Mouse (Mus musculus) cerebellum, adult 11 months (tissue): ENCODE data around the gene Kctd18.

Source experiments
- DNase-seq: peaks from one replicate; pipeline ENCODE4 v3.0.0; 2022

Gene Kctd18

DNA sequence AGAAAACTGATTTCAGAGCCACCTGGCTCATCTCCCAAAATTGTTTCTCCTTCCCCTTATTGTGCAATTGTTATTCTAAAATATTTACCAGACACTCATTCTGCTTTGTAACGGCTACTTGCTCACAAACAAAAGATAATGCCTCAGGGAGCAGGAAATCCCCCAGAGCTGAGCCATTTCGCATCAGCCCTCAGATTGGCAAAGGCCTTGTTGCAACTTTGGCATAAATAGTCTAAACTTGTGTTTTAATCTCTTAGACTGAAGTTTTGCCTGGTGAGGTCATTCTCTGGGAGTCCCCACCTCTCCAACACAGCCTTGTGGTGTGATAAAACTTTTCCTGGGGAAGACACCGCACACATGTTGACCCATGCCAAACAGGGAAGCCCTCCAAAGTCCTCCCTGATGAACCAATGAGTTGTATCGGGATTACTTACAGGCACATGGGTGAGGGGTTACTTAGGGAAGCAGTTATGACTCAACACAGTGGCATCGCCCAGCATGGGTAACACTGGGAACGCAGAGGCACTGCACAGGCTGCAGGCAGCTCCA is 29.6 kb downstream of the Kctd18 start:
- DNase-seq = no peak

DNA sequence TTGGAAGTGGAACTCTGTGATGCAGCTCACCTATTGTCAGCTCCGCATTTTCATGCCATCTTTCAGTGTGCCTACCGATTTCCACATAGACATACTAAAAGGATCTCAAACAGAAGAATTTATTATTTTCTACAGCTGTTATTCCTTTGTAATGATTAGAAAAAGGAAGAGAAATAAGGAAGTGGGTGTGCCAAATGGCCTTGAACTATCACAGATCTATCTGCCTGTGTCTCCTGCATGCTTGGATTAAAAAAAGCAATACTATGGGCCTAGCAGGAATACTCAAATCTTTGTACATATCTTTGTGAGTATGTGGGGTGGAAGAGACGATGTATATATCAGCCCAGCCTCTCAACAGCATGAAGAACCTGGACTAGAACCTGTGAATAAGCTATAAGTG is 41.9 kb downstream of the Kctd18 start:
- no peak for DNase-seq

DNA sequence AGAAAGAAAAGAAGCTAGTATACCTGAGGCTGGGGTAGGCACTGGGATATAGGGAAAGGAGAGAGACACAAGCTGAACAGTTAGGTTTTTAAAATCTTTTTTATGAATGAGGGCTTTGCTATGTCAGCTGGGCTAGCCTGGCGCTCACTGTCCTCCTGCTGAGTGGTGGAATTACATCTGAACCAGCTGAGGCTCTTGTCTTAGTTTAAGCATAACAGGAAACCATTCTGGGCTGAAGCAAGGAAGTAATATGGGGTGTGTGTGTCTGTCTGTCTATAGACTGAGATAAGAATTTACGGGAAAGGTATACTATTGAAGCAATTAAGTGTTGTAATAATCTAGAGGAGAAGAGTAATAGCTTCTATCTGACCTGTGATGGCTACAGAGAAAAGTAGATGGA is 47.2 kb downstream of the Kctd18 start:
- DNase-seq = no peak

DNA sequence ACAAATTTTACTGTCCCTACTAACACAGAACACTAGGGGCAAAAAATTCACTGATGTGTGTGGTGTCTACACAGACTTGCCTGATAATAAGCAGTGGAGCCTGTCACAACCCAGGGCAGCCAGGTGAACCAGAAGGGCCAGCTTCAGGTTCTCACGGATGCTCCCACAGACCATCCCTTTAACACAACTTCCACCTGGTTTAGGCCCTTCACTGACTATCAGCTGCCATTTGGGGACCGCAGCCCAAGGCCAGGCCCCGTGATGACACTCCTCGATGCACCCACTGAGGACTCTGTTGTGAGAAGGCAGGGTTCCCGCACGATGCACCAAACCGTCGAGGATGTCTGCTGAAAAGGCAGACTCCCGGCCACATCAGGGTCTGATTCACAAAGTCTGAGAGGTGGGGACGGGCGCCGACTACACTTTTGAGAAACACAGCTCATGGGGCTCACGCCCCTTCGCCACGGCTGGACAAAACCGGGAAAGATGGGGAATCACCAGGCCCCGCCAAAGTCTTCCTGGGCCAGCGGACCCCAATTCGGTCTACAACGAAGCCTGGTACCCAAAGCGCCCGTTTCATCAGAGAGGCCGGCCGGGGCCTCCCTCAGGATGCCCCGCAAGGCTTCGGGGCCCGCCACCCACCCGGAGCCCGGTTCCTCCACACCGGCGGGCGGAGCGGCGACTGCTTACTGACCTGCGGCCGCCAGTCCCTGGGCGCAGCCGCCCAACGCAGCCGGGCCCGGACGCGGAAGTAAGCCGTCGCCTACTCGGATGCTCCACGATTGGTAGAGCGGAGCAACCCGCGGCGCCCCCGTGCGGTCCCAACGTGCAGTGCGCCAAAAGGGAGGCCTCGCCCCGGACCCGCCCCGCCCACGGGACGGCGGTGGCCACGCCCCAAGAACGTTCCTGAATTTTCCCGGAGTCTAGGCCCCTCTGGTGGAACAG is 49.2 kb downstream of the Kctd18 start:
- DNase-seq = peak; percentile 93

DNA sequence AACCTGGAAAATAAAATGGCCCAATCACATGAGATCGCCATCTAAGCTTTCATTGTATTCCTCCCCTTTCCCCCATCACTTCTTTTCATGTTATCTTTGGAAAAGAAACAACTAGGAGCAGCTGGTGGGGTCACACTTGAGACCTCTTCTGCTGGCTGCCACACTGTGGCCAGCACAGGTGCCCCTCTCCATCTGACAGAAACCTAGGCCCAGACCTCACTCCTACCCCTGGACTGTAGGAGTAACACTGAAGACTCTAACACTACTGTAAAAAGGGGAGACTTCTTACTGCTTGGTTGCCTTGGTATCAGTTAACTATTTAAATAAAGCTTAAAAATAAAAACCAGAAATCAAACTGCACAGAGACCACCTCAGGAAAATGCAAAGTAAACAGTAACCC is 63.0 kb downstream of the Kctd18 start:
- no peak for DNase-seq

DNA sequence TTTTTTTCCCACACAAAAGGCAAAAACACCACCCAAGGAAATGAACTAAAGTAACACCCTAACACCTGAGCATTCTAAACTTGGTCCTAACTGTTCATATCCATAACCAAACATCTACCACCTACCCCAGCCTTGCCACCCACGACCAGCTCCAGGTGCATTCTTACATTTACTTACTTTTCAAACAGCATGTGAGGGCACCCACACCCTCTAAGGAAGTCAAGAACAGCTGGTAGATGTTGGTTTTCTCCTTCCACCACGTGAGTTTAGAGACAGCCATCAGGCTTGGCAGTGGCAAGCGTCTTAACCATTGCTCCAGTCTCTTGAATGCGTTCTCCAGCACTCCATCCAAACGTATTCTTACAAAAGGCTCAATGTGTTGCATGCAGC is 64.4 kb downstream of the Kctd18 start:
- no peak for DNase-seq

DNA sequence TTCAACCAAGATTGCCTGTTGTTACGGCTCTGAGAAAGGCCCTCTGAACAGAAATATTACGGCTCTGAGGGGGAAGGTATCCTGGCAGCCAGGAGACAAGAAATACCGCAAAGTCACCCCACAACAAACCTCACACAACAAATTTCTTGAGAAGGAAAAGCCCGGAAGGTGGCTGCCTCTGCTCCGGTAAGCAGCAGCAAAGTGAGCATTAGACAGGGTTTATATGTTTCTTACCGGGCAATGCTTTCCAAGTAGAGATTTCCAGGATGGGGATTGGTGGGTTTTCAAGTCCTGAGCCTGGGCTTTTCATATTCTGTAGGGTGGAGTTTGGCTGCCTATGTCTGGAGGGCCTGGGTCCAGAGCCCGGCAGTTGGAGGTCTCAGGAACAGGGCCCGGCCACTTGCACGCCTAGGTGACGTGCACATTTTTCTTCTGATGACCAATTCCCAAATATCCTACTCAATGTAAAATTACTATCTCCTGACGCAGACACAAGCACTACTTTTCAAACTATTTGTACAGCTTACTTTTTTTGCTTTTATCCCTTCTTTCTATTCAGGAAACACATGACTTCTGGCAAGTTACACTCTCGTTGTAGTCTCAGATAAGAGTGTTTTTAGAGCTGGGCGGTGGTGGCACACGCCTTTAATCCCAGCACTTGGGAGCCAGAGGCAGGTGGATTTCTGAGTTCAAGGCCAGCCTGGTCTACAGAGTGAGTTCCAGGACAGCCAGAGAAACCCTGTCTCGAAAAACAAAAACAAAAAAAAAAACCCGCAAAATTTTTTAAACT is 65.0 kb downstream of the Kctd18 start:
- no peak for DNase-seq

DNA sequence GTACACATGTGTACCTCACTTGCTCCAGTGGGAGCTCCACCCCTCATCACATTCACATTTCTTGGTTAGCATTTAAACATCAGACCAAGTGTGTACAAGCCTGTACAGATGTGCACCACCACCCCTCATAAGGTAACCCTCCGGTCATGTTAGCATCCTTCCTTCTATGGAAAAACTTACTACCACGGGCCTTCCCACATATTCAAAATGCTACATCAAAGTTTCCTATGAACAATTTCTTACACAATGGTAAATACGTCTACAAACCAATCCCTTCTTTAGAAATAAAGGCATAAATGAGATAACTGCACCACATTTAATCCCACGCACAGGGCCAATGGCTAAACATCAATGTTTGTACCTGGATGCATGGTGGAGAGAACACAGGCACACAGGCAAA is 66.2 kb downstream of the Kctd18 start:
- no peak for DNase-seq

DNA sequence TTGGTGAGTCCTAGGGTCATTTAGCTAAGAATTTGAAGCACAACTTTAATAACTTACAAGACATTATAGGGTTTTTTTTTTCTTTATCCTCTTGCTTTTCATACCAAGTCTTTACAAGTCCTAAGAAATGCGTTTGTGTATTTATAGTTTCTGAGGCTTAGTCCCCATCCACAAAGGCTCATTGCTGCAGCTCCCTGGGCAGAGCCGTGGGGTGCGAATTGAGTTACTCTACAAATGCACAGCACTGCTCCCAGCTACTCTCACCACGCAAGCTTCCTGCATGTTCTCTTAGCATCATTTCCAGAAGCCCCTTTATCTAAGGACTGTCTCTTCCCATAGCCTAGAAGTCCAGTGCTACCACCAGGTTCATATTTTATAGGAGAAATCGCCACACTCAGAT is 69.0 kb downstream of the Kctd18 start:
- no peak for DNase-seq

DNA sequence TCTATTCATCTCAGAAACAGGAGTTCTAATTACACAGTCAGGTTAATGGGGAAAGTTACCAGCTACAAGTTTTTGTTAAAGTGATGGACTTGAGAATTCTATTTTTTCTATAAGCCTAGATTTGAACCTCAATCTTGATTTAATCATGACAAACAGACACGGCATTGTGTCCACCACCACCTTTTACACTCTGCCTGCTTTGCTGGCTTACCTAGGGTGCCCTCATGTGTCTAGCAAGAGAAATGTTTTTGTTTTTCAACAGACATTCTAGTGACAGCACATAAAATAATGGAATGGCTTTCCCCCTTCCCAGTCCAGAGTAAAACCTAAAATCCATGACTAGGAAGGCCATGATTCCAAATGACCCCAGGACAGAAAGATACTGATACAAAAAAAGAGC is 69.6 kb downstream of the Kctd18 start:
- DNase-seq = no peak

DNA sequence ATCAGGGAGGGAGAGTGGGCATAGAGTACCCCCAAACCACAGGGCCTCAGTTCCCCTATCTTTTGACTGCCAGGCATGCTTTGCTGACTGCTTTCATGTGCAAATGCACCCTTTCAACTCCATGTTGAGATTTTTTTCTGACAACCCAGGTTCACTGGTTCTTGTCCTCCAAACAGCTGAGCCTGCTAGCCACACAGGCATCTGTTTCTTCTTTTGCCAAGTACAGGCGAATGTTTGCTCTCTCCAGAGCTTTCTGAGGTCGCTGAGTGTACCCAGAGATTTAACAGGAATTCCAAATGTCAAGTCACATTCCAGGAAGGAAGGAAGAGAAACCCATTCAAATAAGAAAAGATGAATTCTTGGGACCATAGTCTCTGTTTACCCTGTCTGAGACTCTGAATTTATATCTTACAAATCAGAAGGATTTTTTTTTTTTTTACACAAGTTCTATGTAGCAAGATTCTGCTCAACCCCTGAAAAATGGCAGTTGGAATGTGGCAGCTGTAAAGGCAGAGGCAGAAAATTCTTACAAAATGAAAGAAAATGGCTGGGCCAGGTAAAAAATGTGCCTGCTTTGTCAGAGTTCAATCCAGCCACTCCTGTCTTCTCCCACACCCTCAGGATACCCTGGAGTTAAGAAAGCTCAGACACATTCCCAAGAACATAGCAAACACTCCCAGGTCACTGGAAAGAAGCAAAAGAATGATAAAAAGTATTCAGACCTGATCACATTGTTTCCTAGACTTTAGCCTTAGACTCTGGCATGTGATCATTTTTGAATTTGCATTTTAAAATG is 71.0 kb downstream of the Kctd18 start:
- DNase-seq = no peak

DNA sequence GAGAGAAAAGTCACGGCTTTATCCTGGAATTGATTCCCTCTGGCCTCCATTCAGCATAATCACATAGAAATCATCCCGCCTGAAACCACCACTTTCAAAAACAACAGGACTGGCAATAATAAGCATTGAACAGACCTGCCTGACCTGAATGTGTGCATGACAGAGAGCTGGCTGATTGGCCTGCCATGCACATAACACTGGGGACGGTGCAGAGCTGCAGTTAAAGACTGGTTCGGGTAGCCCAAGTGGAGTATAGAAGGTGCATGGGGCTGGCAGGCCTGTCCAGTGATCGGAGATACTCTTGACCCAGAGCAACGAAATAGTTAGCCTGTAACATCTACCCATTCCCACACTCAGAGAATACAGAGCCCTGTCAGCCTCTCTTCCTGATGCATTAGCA is 76.5 kb downstream of the Kctd18 start:
- no peak for DNase-seq

DNA sequence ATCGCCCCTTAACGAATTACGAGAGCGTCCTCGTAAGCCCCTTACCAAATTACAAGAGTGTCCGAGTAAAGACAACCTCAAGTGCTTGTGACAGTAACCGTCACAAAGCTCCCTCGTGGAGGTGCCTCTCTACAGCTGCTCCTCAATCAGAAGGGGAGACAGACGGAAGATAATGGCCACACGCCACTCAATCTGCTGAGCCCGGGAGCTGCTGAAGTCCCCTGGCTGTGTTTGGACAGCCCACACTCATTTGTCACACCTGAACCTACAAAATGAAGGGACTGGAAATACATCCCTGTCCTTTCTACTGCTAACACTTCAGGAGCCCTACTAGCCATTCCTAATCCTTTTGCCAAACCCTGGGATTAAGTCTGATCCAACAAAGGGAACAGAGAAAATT is 77.0 kb downstream of the Kctd18 start:
- no peak for DNase-seq

DNA sequence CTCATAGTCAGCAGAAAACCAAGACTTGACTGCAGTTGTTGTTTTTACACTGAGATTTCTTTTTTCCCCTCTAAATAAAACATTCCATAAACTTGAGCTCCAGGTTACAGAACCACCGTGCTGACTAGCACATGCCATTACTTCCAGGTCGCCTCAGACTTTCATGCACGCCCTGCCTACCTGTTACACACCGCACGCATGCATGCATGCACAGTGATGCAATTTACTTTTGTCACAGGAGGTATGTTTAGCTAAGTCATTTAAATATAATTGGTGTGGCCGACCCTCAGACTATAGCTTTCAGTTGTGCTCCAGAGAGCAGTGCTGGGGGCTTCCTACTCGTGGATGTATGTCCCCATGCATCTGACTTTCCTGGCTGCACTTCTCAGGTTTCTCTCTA is 77.7 kb downstream of the Kctd18 start:
- DNase-seq = no peak

DNA sequence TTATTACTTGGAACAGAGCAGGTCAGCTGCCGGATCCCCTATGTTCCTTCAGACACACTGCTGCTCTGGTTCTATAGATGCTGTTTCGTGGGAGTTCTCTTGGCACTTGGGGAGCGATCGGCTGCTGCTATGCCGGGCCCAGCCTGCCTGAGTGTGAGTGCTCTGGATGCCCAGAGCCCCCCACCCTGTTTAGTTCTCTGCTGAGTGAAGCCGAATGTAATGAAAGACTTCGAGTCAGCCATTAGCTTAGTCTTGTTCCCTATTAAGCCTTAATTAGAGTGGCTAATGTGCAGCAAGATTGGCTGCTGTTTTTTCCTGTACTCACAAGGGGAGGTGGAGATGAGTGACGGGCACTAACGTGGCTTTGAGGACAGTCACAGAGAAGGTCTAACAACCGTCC is 78.1 kb downstream of the Kctd18 start:
- no peak for DNase-seq

DNA sequence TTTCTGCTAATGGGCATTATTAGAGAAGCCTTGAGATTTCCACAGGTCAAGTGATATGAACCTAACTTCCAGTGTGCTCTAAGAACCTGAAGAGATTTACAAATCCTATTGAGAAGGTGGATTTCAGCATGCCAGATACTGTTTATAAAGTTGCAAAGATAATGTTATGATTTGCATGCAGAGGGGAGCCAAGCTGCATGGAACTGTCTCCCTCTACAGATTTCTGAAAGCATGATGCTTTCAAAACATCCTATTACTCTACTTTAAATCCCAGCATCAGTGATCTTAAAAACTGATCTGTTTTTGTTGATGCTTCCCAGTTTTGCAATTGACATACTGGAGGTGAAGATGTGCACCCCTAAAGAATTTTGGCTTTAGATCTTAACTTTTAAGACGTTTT is 84.5 kb downstream of the Kctd18 start:
- no peak for DNase-seq

DNA sequence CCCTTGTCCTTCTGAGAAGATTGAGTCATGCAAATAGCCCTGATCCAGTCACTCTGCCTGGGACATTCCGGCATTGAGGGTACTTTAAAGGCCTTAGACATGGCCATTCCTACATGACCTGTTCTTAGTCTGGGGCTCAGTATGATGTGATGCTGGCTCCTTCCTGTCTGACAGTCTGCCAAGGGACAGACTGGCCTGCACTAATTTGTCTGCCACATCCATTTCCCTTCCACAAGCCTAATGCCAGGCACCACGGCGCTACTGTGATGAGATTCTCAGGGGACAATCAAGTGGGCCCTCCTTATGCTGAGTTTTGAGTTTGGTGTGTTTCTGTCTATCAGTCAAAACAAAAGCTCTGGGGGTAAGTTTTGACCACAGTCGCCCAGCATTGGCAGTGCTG is 100.2 kb downstream of the Kctd18 start:
- no peak for DNase-seq

DNA sequence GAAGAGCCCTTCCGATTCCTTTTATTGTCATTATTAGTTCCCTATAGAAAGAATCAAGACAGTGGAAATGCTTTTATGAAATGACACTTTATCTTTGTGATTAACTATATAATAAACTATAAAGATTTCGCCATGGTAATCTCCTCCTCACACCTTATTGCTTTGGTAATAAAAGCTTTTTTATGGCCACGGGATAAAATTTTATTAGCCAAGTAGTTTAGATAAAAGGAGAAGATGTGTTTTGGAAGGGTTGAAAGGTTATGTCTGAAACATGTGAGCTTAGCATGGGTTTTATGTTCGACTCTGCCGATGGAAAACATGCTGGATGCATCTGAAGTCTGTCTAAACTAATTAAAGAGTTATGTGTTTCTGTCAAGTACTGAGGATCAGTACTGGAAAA is 101.4 kb downstream of the Kctd18 start:
- no peak for DNase-seq

DNA sequence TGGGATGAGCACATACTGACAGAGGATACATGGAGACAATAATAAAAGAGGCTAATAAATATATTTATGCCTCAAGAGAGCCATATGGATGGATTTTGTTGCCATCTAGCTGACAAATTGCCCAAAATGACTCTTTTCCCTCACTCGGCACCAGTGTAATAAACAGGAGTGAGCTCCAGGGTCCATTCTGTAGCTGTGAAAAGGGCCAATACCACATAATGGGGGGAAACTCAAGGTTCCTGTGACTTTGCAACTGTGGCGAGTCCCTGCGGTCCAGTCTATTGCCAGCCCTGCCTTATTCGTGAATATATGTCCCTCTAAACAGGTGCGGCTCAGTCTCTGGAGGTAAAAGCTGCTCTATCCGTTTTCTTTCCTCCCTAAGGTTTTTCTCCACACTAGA is 107.2 kb downstream of the Kctd18 start:
- no peak for DNase-seq

DNA sequence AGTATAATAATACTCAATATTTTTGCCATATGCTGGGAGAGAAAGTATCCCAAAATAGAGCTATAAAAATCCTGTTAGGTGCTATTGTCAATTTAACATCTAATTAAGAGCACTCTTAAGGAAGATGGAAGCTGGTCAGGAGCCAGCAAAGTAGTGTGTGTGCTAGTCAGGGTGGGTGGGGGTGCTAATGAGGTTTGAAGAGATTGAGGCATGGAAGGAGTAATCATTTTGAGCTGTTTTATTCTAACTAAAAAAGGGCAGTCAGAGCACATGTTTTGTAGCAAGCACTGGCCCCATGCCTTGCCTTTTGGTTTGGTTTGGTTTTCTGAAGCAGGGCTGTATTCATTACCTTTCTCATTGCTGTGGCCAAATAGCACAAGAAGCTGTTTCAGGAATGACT is 112.4 kb downstream of the Kctd18 start:
- no peak for DNase-seq

DNA sequence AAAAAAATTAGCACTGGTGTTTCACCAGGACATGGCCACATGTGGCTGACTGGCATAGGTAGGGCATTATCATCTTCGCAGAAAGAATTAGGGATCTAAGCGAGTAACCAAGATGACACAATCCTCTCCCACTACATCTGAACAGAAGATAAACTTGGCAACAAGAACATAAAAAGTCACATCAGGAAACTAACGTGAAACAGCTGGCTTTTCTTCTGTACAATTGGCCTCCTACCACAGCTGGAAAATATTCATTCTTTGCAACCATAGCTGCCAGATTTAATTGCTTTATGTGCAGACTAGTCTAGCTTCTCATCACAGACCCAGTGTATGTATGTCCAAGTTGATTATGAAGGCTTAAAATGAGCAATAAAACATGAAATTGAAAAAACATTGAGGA is 112.8 kb downstream of the Kctd18 start:
- no peak for DNase-seq
